Mouse (Mus musculus): Measurements from ENCODE around the gene Zbtb12. TPM values are rescaled to one million over a fixed set of nuclear protein-coding genes. Genes with fewer than 3 reads are reported as not detected.
A peak's percentile ranks its signal among the peaks of the same experiment; 100 is the strongest.

Gene Zbtb12
- polyA plus RNA-seq, 1 experiment, result 15.4 TPM

GRCm38 (mm10) chr17:34847615-34848014 is 31.7 kb upstream of the Zbtb12 start:
- Histone ChIP-seq H3K36me3 (replicated peaks; ENCODE audit: low read length) (peaks cover 70% of the 10 kb centered on the region), H3K9me3 (no peaks in the 10 kb centered on the region), H3K4me3 (replicated peaks) (no peak overlapping the region), H3K27me3 (replicated peaks) (no peaks in the 10 kb centered on the region), H3K4me1 (peaks cover 33% of the 10 kb centered on the region)
- TF ChIP-seq FLI1 (IDR thresholded peaks at IDR 0.05; ENCODE audit: low read length) (no peak), GATA1 (IDR thresholded peaks at IDR 0.05; ENCODE audit: borderline replicate concordance, low read length) (no peak)

GRCm38 (mm10) chr17:34849722-34850516 is 29.4 kb upstream of the Zbtb12 start, which contains the start of the genes Skiv2l and Nelfe:
Skiv2l (minus strand) TSS chr17:34850210.
Nelfe (plus strand) TSS chr17:34850391.
- peaks cover 33% of the 10 kb centered on the region for H3K4me1 ChIP-seq
- no peaks in the 10 kb centered on the region for H3K27me3 ChIP-seq (replicated peaks)
- TF ChIP-seq GATA1 (IDR thresholded peaks at IDR 0.05; ENCODE audit: borderline replicate concordance, low read length) (no peak), FLI1 (IDR thresholded peaks at IDR 0.05; ENCODE audit: low read length) (no peak)
- H3K36me3 ChIP-seq (replicated peaks; ENCODE audit: low read length), result peaks cover 69% of the 10 kb centered on the region
- H3K4me3 ChIP-seq (replicated peaks), result peak within 1 kb of the TSS; percentile 94
- H3K9me3 ChIP-seq, result no peaks in the 10 kb centered on the region

GRCm38 (mm10) chr17:34850517-34851125 is 28.7 kb upstream of the Zbtb12 start:
- TF ChIP-seq FLI1 (IDR thresholded peaks at IDR 0.05; ENCODE audit: low read length), result no peak
- TF ChIP-seq GATA1 (IDR thresholded peaks at IDR 0.05; ENCODE audit: borderline replicate concordance, low read length), result no peak
- H3K27me3 ChIP-seq (replicated peaks), result no peaks in the 10 kb centered on the region
- peaks cover 33% of the 10 kb centered on the region for H3K4me1 ChIP-seq
- H3K36me3 ChIP-seq (replicated peaks; ENCODE audit: low read length), result peaks cover 68% of the 10 kb centered on the region
- H3K4me3 ChIP-seq (replicated peaks), result peak overlapping the region; percentile 94
- no peaks in the 10 kb centered on the region for H3K9me3 ChIP-seq

- Histone ChIP-seq H3K36me3 (replicated peaks; ENCODE audit: low read length) (peaks cover 69% of the 10 kb centered on the region), H3K4me3 (replicated peaks) (no peak overlapping the region), H3K4me1 (peaks cover 40% of the 10 kb centered on the region), H3K27me3 (replicated peaks) (no peaks in the 10 kb centered on the region), H3K9me3 (no peaks in the 10 kb centered on the region)
- no peak for TF ChIP-seq FLI1 (IDR thresholded peaks at IDR 0.05; ENCODE audit: low read length)
- TF ChIP-seq GATA1 (IDR thresholded peaks at IDR 0.05; ENCODE audit: borderline replicate concordance, low read length), result no peak
Observed at GRCm38 (mm10) chr17:34853511-34853910, 25.8 kb upstream of the Zbtb12 start.

GRCm38 (mm10) chr17:34854761-34855160 is 24.5 kb upstream of the Zbtb12 start:
- TF ChIP-seq GATA1 (IDR thresholded peaks at IDR 0.05; ENCODE audit: borderline replicate concordance, low read length) (no peak), FLI1 (IDR thresholded peaks at IDR 0.05; ENCODE audit: low read length) (no peak)
- peaks cover 66% of the 10 kb centered on the region for H3K36me3 ChIP-seq (replicated peaks; ENCODE audit: low read length)
- H3K4me1 ChIP-seq, result peaks cover 41% of the 10 kb centered on the region
- no peak overlapping the region for H3K4me3 ChIP-seq (replicated peaks)
- no peaks in the 10 kb centered on the region for H3K27me3 ChIP-seq (replicated peaks)
- no peaks in the 10 kb centered on the region for H3K9me3 ChIP-seq

- TF ChIP-seq FLI1 (IDR thresholded peaks at IDR 0.05; ENCODE audit: low read length) (no peak), GATA1 (IDR thresholded peaks at IDR 0.05; ENCODE audit: borderline replicate concordance, low read length) (no peak; the same call in 2 of the 3 replicates)
- Histone ChIP-seq H3K9me3 (no peaks in the 10 kb centered on the region), H3K36me3 (replicated peaks; ENCODE audit: low read length) (peaks cover 66% of the 10 kb centered on the region), H3K27me3 (replicated peaks) (peaks cover 7% of the 10 kb centered on the region), H3K4me3 (replicated peaks) (no peak overlapping the region), H3K4me1 (peaks cover 46% of the 10 kb centered on the region)
Observed at GRCm38 (mm10) chr17:34855825-34856224, 23.5 kb upstream of the Zbtb12 start.

- peaks cover 30% of the 10 kb centered on the region for H3K4me1 ChIP-seq
- peaks cover 35% of the 10 kb centered on the region for H3K27me3 ChIP-seq (replicated peaks)
- no peak overlapping the region for H3K4me3 ChIP-seq (replicated peaks)
- TF ChIP-seq GATA1 (IDR thresholded peaks at IDR 0.05; ENCODE audit: borderline replicate concordance, low read length) (no peak), FLI1 (IDR thresholded peaks at IDR 0.05; ENCODE audit: low read length) (no peak)
- H3K36me3 ChIP-seq (replicated peaks; ENCODE audit: low read length), result peaks cover 47% of the 10 kb centered on the region
- no peaks in the 10 kb centered on the region for H3K9me3 ChIP-seq
Observed at GRCm38 (mm10) chr17:34858670-34859069, 20.6 kb upstream of the Zbtb12 start.

GRCm38 (mm10) chr17:34860514-34860913 is 18.8 kb upstream of the Zbtb12 start:
- peaks cover 39% of the 10 kb centered on the region for H3K4me1 ChIP-seq
- no peak overlapping the region for H3K4me3 ChIP-seq (replicated peaks)

GRCm38 (mm10) chr17:34861704-34862415 is 17.4 kb upstream of the Zbtb12 start:
- Histone ChIP-seq H3K27me3 (replicated peaks) (peaks cover 51% of the 10 kb centered on the region), H3K4me1 (peaks cover 39% of the 10 kb centered on the region), H3K36me3 (replicated peaks; ENCODE audit: low read length) (peaks cover 15% of the 10 kb centered on the region), H3K4me3 (replicated peaks) (no peak overlapping the region), H3K9me3 (no peaks in the 10 kb centered on the region)
- TF ChIP-seq GATA1 (IDR thresholded peaks at IDR 0.05; ENCODE audit: borderline replicate concordance, low read length) (no peak), FLI1 (IDR thresholded peaks at IDR 0.05; ENCODE audit: low read length) (no peak)

More at GRCm38 (mm10) chr17:34860514-34860913, 18.8 kb upstream of the Zbtb12 start:
- Histone ChIP-seq H3K9me3 (no peaks in the 10 kb centered on the region), H3K36me3 (replicated peaks; ENCODE audit: low read length) (peaks cover 29% of the 10 kb centered on the region), H3K27me3 (replicated peaks) (peaks cover 48% of the 10 kb centered on the region)
- TF ChIP-seq FLI1 (IDR thresholded peaks at IDR 0.05; ENCODE audit: low read length) (no peak), GATA1 (IDR thresholded peaks at IDR 0.05; ENCODE audit: borderline replicate concordance, low read length) (no peak)
